Mouse (Mus musculus) cortical plate, adult 2 months (tissue): ENCODE measurements around the gene Tex19.2. TPM values are rescaled to one million over a fixed set of nuclear protein-coding genes. Genes with fewer than 3 reads are reported as not detected.
"Not testable (repeated sequence)": the region's sequence is repeated elsewhere in the genome, so short reads cannot be mapped to it uniquely, and the experiment has no call there.

Source experiments
- H3K27ac ChIP-seq: fragments of 200-500 bp; 2 replicates; pipeline ENCODE4 v1.5.1; 2012; ENCODE audit warnings: low read length, control low read depth, inconsistent platforms; ENCODE audit not compliant: insufficient read depth
- H3K4me1 ChIP-seq: fragments of 200-500 bp; 2 replicates; pipeline ENCODE4 v1.6.1; 2011; ENCODE audit warnings: low read length; ENCODE audit not compliant: control insufficient read depth, insufficient read depth
- H3K4me3 ChIP-seq: fragments of 200-500 bp; 2 replicates; pipeline ENCODE4 v1.5.1; 2011; ENCODE audit warnings: mild to moderate bottlenecking, low read length, control low read depth; ENCODE audit not compliant: insufficient read depth
- CTCF ChIP-seq: fragments of 200-500 bp; IDR thresholded peaks from 2 replicates; pipeline ENCODE4 v1.5.1; 2011; ENCODE audit warnings: mild to moderate bottlenecking, control low read depth, low read length; ENCODE audit not compliant: insufficient read depth; ENCODE audit errors: extremely low read depth
- POLR2A ChIP-seq: fragments of 200-500 bp; IDR thresholded peaks from 2 replicates; pipeline ENCODE4 v1.6.1; 2011; ENCODE audit warnings: mild to moderate bottlenecking, low read length, control low read depth; ENCODE audit not compliant: insufficient read depth; ENCODE audit errors: extremely low read depth
- polyA plus RNA-seq: library from polyadenylated mRNA; depleted of rRNA; stranded (reverse); fragments of >200 nt; gene quantifications from 2 replicates; pipeline ENCODE4 v1.2.3, GENCODE M21; 2012; rRNA removed

Gene Tex19.2
- polyA plus RNA-seq, 1 experiment, result not detected

DNA sequence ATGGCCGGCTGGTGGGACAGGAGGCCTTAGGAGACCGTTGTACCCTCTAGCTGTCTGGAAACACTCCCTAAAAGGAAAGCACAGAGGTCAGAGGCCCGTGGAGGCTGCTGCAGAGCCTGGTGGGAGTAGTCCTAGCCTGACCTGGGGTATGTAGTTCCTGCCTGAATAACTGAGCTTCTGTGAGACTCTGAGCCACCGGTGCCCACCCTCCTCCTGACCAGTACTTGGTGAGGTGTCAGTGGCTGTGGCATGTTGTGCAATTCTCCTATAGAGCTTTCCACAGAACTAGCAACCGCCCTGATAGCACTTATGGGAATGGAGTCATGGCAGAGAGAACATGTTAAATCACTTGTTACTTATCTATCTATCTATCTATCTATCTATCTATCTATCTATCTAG lies 42.8 kb downstream of the Tex19.2 start:
- Histone ChIP-seq H3K4me1 (no peaks in the 10 kb centered on the region), H3K27ac (no peak overlapping the region), H3K4me3 (no peak overlapping the region)
- no peak for TF ChIP-seq POLR2A
- no peak for TF ChIP-seq CTCF

DNA sequence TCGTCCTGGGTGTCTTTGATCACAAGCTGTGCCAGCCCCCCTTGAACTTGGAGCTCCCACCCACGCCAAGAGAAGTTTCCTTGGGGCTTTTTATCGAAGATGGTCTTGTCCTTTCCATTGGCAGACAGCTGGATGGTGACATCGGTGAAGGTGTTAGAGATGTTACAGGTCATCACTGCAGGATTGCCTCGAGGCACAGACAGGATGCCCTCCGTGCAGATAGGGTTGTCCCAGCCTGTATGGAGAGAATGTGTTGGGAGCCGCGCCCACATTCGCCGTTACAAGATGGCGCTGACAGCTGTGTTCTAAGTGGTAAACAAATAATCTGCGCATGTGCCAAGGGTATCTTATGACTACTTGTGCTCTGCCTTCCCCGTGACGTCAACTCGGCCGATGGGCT lies 48.8 kb downstream of the Tex19.2 start:
- H3K4me3 ChIP-seq, H3K4me1 ChIP-seq, H3K27ac ChIP-seq: not testable (repeated sequence)

DNA sequence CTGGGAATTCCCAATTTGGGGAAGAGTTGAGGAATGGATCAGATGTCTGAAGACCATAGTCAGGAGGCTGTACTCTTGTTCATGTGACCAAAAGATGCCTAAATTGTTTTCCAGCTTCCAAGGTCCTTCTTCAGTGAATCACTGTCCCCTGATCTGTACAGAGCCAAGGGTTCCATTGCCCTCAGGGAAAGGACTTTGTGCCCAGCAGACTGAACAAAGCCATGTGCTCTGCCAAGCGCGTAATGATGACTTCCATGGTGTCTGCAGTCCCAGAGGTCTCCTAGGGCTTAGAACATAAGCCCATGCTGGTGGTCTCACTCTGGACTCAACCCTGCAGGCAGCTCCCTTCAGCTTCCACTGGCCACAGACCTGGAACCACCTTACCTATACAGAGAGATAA lies 50.6 kb downstream of the Tex19.2 start:
- Histone ChIP-seq H3K4me1 (no peaks in the 10 kb centered on the region), H3K4me3 (no peak overlapping the region), H3K27ac (no peak overlapping the region)
- no peak for TF ChIP-seq CTCF
- TF ChIP-seq POLR2A, result no peak

Other genes starting within 250 kb of the Tex19.2 start
- 11.0 and 13.1 TPM in 2 replicates for gene Ccdc57, start 185.8 kb downstream of the Tex19.2 start, polyA plus RNA-seq
- gene Slc16a3, start 170.2 kb downstream of the Tex19.2 start, polyA plus RNA-seq, result 6.1 and 7.1 TPM in 2 replicates
- gene Csnk1d, start 127.3 kb downstream of the Tex19.2 start, polyA plus RNA-seq, result 108 and 110 TPM in 2 replicates
- gene Cd7, start 79.3 kb downstream of the Tex19.2 start, polyA plus RNA-seq, result 3.4 and 3.8 TPM in 2 replicates
- not detected in 2 replicates for gene Sectm1b, start 55.1 kb downstream of the Tex19.2 start, polyA plus RNA-seq
- gene Sectm1a, start 37.5 kb downstream of the Tex19.2 start, polyA plus RNA-seq, result not detected in 2 replicates
- not detected in 2 replicates for gene Tex19.1, start 27.5 kb upstream of the Tex19.2 start, polyA plus RNA-seq
- gene Uts2r, start 41.6 kb upstream of the Tex19.2 start, polyA plus RNA-seq, result 0.17 and 0.19 TPM in 2 replicates
- 69.9 and 70.0 TPM in 2 replicates for gene Hexdc, start 85.8 kb upstream of the Tex19.2 start, polyA plus RNA-seq
- gene Ogfod3, start 86.0 kb upstream of the Tex19.2 start, polyA plus RNA-seq, result 6.2 and 7.8 TPM in 2 replicates
- gene Cybc1, start 110.6 kb upstream of the Tex19.2 start, polyA plus RNA-seq, result 25.9 and 27.5 TPM in 2 replicates
- gene Narf, start 118.6 kb upstream of the Tex19.2 start, polyA plus RNA-seq, result 43.1 and 43.3 TPM in 2 replicates
- 51.7 and 53.3 TPM in 2 replicates for gene Foxk2, start 141.3 kb upstream of the Tex19.2 start, polyA plus RNA-seq
- gene Wdr45b, start 235.8 kb upstream of the Tex19.2 start, polyA plus RNA-seq, result 75.7 and 85.8 TPM in 2 replicates